Mouse (Mus musculus) ES-Bruce4 (cell line): ENCODE data around the gene Irs2.

ENCODE experiments used
- CTCF ChIP-seq: IDR thresholded peaks from one replicate; pipeline ENCODE4 v1.8.1; 2011; ENCODE audit warnings: low read depth, low read length
- EP300 ChIP-seq: IDR thresholded peaks from 2 replicates; pipeline ENCODE4 v1.6.1; 2011; ENCODE audit warnings: low read depth, low read length; ENCODE audit not compliant: insufficient read depth
- POLR2A ChIP-seq: IDR thresholded peaks from one replicate; pipeline ENCODE4 v1.8.1; 2011; ENCODE audit warnings: low read length; ENCODE audit not compliant: insufficient read depth

GRCm38 (mm10) chr8:11042872-11043587 is 34.8 kb upstream of the Irs2 start:
- TF ChIP-seq EP300 (no peak), CTCF (no peak), POLR2A (no peak)
